Mouse (Mus musculus) c-Kit-positive CD71-positive TER-119-positive erythroid progenitor cells, embryonic 14.5 days (primary cell): ENCODE results near the gene Actr5.
A peak's percentile ranks its signal among the peaks of the same experiment; 100 is the strongest.

Source experiments
- DNase-seq: peaks from one replicate; pipeline ENCODE4 v3.0.0-alpha.2; 2013; ENCODE audit warnings: low spot score

Actr5 gene

DNA sequence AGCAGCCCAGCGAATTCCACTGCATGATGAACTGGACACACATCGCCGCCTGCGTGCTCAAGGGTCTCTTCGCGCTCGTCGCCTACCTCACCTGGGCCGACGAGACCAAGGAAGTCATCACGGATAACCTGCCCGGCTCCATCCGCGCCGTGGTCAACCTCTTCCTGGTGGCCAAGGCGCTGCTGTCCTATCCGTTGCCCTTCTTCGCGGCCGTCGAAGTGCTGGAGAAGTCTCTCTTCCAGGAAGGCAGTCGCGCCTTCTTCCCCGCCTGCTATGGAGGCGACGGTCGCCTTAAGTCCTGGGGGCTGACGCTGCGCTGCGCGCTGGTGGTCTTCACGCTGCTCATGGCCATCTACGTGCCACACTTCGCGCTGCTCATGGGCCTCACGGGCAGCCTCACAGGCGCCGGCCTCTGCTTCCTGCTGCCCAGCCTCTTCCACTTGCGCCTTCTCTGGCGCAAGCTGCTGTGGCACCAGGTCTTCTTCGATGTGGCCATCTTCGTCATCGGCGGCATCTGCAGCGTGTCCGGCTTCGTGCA is 10.2 kb upstream of the Actr5 start:
- DNase-seq, result no peak

DNA sequence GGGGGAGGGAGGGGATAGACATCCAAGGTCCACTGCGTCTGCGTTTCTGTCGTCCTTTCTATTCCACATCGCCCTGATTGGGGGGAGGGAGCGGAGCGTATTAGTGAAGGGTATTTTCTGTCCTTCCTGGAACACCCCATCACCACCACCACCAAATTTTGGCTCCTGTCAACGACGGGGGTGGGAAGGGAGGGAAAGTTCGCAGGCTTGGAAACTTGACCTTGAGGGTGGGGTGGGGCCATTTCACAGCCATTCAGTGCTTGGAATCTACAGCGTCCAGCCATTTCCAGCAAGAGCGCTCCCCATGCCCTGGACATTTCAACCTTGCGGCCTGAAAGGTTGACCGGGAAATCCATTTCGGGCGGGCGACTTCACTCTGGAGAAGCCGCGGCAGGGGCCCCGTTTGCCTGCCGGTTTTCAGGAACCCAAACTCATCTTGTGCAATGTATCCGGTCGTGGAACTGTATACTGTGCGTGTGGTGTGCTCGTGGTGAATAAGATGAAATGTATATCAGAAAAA is 9.5 kb upstream of the Actr5 start:
- no peak for DNase-seq

DNA sequence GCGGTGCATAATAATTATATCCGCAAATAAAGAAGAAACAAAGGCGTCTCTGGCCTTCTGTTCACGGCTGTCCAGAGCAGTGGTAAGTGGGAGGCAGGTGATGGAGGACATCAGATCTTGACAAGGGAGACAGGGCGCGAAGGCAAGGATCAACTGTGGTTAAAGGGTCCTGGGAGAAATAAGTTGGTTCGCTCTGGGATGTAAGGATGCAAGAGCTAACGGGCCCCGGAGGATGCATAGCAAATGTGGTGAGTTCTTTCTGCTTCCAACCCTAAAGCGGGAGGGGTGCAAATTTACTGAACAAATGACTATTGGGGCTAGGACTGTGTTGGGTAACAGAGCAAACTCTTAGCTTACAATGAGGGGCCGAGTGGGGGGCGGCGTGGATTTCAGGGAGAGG is 9.0 kb upstream of the Actr5 start:
- DNase-seq, result no peak

DNA sequence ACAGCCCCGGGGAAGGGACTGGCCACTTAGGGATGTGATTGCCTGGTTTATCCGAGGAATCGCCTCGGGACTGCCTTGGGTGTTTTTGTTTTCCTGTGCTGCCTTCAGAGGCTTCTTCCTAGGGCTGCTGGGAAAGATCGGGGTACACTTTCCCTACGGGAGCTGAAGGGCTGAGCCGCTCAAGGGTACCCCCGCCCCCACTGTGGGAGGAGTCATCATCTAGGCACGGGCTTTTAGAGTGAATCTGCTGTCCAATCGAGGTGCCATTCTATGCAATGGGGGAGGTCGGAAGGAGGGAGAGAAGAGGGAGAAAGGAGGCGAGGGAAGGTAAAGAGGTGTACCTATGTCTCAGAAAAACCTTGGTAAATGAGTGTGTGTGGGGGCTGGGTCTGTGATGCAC is 8.4 kb upstream of the Actr5 start:
- no peak for DNase-seq

DNA sequence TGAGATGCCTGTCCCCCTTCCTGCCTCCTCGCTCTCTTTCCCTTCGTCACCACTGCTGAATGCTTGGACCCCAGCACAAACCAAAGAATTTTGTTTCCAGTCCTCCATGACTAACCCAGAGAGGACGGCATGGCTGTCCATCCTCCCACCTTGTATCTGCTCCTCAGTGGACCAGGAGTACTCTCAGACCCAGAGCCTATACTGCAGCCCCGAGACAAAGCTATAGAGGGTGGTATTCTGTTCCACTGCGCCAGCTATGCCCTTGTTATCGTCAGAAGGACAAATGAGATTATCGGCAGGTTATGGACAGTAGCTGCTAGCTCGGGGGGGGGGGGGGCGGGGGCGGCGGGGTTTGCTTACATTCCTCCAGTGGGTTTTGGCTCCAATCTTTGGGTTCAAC is 7.9 kb upstream of the Actr5 start:
- no peak for DNase-seq

DNA sequence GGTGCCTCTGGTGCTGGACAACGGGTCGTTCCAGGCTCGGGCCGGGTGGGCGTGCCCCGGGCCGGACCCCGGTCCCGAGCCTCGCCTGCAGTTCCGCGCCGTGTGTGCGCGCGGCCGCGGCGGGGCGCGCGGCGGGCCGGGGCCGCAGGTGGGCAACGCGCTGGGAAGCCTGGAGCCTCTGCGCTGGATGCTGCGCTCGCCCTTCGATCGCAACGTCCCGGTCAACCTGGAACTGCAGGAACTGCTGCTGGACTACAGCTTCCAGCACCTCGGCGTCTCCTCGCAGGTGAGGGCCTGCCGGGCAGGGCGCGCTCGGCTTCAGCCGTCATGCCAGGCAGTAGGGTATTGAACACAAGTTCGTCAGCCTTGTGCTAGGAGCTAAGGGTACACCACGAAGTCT is 543 bp downstream of the Actr5 start:
- DNase-seq, result no peak

DNA sequence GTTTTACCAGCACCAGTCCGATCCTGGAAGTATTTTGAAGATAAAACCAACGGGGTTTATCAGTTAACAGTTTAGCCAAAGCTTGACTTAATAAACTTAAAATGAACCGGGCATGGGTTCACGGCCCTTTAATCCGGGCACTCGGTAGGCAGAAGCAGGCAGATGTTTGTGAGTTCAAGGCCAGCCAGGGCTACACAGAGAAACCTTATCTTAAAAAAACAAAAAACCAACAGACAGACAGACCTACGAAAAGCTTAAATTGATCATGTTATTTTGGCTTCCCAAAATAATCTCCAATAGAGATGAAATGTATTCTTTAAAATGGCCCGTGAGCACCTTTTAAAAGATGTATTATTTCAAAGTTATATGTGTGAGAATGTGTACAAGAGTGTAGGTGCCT is 1.0 kb downstream of the Actr5 start:
- DNase-seq, result no peak

DNA sequence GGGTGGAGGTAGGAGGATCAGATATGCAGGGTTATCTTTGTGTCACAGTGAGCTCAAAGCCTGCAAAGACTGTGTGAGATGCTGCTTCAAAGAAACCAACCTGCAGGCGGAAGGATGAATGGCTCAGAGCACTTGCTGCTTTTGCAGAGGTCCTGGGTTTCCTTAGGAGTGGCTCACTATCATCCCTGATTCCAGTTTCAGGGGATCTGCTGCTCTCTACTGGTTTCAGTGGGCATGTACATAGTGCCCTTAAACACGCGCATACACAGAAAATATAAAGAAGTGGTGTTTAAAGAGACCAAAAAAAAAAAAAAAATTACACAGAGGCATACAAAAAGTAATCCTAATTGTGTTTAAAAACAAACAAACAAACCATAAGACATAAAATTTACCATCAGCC is 4.2 kb downstream of the Actr5 start:
- DNase-seq, result no peak

DNA sequence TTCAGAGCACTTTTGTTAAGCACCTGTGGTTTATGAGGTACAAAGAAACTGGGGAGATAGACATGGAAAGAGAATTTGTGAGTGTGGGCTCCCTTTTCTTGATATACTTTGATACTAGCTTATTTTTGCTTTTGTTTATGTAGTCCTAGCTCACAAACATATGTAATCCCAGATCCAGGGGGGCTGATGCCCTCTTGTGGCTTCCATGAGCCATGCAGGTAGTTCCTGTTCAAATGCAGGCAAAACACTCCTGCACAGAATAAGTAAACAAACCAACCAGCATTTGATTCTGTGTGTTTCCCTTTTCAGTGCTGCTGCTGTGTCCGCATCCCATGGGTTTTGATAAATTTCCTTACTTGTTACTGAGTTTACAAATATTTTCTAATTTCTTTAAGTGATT is 4.7 kb downstream of the Actr5 start:
- DNase-seq, result no peak

DNA sequence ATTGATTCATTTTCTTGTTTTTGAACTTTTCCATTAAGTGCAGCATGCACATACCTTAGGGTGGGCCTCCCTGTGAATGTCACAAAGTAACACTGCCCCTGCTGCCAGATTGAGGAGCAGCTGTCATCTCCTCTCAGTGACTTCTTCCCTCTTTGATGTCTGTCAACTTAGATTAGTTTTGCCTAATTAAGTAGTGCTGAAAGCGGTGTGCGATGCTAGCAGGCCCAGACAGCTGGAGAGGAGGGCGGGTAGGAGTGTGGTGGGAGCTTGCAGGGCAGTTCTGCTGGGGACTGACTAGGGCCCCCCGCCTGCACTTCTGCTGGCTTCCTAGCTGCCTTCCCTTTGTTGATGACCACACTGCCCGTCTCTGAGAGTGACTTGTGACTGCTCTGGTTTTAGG is 7.2 kb downstream of the Actr5 start:
- DNase-seq, result no peak

DNA sequence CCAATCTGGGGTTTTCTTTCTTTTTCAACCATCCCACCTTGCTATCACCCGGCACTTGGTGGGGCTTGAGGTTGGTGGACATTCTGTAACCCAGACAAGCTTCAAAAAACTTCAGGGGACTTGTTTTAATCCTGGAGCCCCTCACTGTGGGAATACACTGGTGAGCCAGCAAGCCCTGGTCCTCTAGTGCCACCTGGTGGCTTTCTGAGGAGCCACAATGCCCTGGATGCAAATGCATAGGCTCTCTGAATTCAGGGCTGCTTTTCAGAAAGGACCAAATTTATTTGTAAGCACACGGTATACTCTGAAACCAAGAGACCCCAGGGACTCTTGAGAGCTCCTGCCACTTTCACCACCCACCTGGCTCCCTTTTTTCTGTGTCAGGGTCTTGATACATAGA is 17.2 kb downstream of the Actr5 start:
- DNase-seq, result peak; percentile 47

DNA sequence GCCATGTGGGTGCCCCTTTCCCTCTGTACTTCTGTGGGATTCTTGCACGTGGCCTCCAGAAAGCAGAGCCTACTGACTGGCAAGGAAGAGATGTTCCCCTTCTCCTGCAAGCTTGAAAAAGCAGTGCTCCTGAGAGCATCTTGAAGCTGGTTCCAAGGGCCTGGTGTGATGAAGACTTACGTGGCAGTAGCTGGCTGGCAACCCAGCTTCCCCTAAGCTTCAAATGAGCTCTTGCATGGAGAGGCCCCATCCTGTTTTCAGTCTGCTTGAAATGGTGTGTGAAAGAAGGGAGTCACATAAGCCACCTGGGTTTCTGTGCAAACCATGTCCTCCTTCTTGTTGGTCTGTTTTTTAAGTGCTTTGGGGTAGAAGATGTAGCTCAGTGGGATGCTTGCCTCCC is 17.9 kb downstream of the Actr5 start:
- DNase-seq, result no peak

DNA sequence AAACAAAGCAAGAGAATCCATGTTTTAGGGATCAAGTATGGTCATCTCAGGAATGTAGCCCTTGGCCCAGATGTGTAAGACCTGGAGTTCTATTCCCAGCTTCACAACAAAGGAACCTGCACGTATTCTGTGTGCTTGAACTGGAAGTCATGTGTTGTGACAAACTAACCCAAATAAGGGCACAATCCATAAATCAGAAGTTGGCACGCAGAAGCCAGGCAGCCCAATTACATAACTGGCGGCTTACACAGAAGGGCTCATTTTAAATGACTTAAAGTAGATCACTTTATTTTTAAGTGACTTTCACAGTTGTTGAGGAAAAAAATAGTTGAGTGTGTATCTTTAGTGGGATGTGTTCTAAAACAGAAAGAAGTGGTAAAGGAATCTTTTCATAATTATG is 19.1 kb downstream of the Actr5 start:
- DNase-seq, result no peak

DNA sequence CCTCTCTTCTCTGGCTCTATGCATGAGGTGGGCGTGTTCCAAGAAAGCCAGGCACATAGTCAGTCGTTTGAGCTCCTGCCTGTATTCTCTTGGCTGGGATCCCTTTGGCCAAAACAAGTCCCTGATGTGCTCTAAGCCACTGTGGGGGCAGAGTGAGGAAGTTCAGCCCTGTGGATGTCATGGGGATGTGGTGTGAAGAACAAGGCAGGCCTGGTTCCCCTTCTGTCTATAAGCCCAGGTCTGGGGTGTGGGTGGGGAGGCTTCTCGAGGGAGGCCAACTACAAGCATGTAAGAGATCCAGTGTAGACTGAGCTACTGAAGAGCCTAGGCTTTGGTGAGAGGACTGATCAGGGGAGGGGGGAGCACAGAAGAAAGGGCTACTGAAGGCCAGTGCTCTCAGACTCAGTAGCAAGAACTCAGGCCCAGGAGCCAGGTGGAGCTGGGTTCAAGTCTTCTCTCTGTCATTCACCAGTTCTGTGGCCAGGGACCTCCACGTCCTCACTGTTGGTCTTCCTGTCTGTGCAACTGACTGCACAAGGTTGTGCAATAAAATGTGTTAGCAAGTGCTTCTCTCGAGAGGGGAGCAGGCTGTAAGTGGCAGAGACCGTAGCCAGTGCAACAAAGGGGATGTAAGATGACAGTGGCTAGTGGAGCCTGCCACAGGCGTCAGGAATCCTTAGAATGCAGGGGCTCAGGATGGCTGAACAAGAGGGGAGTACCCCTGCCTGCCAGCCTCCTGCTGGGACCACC is 26.6 kb downstream of the Actr5 start:
- DNase-seq, result no peak

DNA sequence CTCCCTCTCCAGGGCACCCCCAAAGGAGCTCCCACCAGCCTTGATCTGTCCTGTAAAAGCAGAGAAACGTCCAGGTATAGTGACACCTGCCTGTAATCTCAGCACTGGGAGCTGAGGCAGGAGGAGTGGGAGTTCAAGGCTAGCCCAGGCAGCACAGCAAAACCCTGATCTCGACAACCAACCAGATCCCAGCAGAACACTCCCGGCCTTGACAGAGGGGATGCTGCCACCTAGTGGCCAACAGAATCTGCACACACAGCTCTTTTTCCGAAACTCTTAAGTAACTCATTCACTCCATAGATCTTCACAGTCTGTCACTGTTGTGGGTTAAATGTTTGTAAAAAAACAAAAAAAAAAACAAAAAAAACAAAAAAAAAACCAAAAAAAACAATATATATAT is 28.3 kb downstream of the Actr5 start:
- DNase-seq, result peak; percentile 59

DNA sequence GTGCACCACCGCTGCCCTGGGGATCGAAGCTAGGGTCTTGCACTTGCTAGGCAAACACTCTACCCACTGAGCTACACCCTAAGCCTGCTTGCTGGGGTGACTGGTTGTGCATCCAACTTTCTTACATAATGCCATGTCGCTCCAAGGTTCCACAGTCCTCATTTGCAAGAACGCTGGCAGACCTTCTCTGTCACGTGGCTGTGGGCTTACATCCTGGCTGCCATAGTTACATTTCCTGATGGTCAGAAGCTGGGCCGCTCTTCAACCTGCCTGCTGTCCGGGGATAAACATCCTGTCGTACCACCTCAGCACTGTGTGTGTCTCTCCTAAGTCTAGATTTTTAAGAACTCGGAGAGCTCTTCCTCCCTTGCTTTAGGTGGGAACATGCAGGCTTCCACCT is 30.0 kb downstream of the Actr5 start:
- DNase-seq, result no peak

DNA sequence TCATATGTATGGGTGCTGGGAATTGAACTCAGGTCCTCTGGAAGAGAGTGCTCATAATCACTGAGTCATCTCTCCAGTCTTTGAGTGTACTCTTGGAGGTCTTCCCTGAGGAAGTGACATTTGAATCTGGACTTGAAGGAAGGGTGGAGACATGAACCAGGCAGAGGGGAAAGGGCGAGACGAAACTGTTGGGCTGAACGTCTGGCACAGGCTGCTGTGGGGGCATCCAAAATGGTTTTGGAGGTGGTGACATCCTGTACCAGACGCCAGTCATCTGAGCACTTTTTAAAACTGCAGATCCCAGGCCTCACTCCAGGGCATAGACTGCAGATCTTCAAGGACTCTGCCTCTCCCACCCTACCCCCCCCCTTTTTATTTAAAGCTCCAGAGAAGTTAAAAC is 31.1 kb downstream of the Actr5 start:
- no peak for DNase-seq

DNA sequence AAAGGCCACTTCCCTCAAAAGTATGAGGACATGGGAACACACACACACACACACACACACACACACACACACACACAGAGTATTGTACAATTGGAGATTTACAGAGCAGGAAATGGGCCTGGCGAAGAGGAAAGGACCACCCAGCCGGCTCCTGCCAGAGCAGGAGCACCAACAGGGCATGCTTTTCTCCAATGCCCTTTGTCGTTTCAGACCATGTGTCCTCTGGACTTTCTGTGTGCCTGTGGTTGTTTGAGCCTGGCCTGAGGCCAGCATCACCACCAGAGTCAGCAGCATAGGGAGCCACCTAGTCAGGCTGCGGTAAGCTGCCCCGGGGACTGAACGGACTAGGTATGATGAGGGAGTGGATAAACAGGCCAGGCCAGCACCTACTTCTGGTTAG is 34.1 kb downstream of the Actr5 start:
- DNase-seq, result no peak

DNA sequence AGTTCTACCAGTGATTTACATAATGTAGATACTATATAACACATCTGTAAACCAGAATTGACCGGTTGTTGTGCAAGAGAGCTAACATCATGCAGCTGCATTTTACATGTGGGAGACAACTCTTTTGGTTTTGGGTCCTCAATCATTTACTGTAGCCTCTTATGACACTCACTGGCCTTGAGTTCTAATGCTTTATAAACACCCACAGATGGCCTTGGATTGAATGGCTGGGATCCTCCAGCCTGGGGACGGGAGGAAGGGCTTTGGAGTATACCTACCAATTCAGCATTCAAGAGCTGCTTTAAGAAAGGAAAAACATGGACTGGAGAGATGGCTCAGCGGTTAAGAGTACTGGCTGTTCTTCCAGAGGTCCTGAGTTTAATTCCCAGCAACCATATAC is 34.7 kb downstream of the Actr5 start:
- no peak for DNase-seq

DNA sequence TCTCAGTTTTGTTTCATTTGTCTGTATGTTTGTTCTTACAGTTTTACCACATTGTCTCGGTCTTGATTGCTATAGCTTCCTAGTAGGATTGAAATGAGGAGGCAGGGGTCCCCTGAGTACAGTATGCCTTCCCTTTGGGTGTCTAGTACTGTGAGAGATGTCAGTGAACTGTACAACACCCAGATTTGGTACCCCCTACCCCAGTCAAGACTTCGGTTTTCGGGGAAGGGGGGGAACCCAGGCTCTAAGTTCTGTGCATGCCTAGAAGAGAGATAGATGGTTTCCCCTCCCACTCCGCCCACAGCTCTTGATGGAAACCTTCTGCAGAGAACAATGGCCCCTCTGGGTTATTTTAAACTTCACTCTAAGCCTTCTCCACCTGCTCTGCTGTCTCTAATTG is 40.4 kb downstream of the Actr5 start, which contains the start of gene Ppp1r16b:
Gene Ppp1r16b, plus strand, starts transcription at position 301 of the 400 bp plus-strand sequence.
- no peak for DNase-seq

DNA sequence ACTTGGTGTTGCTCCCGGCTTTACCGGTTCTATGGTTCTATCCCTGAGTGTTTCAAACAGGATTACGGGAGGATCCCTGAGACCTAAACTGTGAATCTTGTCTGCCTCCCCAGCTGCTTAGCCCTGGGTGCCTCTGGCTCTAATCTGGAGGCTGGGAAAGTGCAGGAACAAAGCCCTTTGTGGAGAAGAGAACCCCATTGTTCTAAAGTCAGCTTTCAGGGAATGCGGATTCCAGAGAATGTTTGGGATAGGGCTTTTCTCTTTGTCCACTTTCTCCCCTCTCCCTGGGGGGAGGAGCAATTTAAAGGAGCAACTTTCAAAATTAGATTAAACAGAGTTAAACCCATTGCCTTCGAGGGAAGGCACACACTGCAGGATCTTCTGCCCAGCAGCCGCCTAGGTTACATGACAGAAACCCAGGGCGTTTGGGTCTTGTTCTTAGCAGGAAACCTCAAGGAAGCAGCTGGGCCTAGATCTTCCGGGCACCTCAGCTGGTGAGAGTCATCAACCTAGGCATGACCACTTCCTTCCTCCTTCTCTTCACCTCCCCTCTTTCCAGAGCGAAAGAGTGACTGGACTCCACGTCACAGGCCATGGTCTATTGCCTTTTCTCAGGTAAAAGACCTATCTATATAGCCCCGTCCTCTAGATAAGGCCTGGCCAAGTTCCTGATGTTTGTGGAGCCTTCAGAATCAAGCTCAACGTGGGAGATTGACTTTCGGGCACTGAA is 41.5 kb downstream of the Actr5 start:
- DNase-seq, result no peak

DNA sequence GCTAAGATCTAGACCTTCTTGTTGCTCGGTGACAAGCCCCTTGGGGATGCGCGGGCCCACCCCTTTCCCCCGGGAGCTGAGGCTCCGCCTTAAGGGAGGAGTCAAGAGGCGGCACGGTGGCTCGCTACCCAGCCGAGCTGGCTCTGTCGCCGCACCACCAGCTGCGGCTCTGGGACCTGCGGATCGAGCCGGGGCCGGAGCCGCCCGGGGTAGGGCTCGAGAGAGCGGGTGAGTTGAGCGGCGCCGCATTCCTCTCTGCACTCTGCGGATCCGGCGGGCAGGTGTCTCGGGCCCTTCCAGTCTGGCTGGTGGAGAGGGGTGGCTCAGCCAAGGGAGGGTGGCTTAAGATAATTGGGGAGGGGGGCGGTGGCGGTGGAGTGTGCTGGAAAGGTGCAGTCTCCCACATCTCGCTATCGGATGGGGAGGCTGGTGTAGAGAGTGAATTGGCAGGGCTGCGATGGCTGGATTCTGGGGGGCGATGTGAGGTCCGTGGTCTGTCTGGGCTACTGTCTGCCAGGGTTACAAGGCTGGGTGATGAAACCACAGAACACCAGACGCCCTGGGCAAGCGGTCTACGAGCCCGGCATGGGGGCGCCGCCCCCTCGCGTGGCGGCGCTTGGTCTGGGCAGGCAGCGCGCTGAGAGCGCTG is 42.5 kb downstream of the Actr5 start:
- DNase-seq, result no peak
